Comparison of ENCODE assay signal across 14 mouse cellular contexts in genomic region chr5:144047324-144047723, GRCm38 (mm10). TPM values are rescaled to one million over a fixed set of nuclear protein-coding genes. Genes with fewer than 3 reads are reported as not detected.
A peak's percentile ranks its signal among the peaks of the same experiment; 100 is the strongest.
DNase-seq lines count a peak whose midpoint lies in the region; ATAC-seq and TF ChIP-seq lines count a peak whose summit lies in the region.
"Had no signal": no experiment of that assay in that cellular context is flagged by ENCODE, and none has a peak within 500 bp of the region (broad histone marks: within the 10 kb centered on the region; RNA-seq: fewer than 3 reads in every experiment).

No protein-coding gene starts in this region.

- H3K4me3 ChIP-seq in forebrain, embryonic 12.5 days (replicated peaks) = no peak overlapping the region
- no peak overlapping the region for H3K4me3 ChIP-seq in forebrain, embryonic 10.5 days
- H3K4me3 ChIP-seq in hindbrain, postnatal 0 days (ENCODE audit: low read length) = no peak overlapping the region
- no peak overlapping the region for H3K4me3 ChIP-seq in stomach, postnatal 0 days (ENCODE audit: low read depth, low read length)
- H3K4me3 ChIP-seq: embryonic facial prominence, embryonic 12.5 days; lung, embryonic 15.5 days; midbrain, embryonic 12.5 days had no signal

- DNase-seq in forebrain, embryonic 10.5 days (ENCODE audit: extremely low spot score, low spot score) = no peak
- peak; percentile 55 to 63 for DNase-seq in cerebellum, postnatal 14 days
- DNase-seq in hindbrain, postnatal 0 days (ENCODE audit: low spot score) = peak; percentile 49
- peak; percentile 62 for DNase-seq in right cerebral cortex, adult 18-20 months
- DNase-seq in stomach, postnatal 0 days (ENCODE audit: low spot score) = no peak
- DNase-seq in lung, adult 18-20 months = no peak
- DNase-seq: adrenal gland, postnatal 10 days; gastrocnemius, postnatal 36 days had no signal

- no peaks in the 10 kb centered on the region for H3K4me1 ChIP-seq in forebrain, embryonic 12.5 days
- peaks cover 6% of the 10 kb centered on the region; the same call in 1 of the 2 replicates for H3K4me1 ChIP-seq in forebrain, embryonic 10.5 days
- no peaks in the 10 kb centered on the region for H3K4me1 ChIP-seq in hindbrain, postnatal 0 days (ENCODE audit: insufficient read depth, low read length)
- no peaks in the 10 kb centered on the region for H3K4me1 ChIP-seq in stomach, postnatal 0 days (replicated peaks; ENCODE audit: control insufficient read depth, insufficient read depth)
- H3K4me1 ChIP-seq: embryonic facial prominence, embryonic 12.5 days; lung, embryonic 15.5 days had no signal

- WGBS in forebrain, embryonic 12.5 days = 71% methylated on average over 13 of the region's 13 CpGs
- 66% methylated on average over 13 of the region's 13 CpGs for WGBS in forebrain, embryonic 10.5 days
- 45% methylated on average over 13 of the region's 13 CpGs for WGBS in hindbrain, postnatal 0 days
- 72% methylated on average over 13 of the region's 13 CpGs for WGBS in stomach, postnatal 0 days

- no peak overlapping the region for H3K9ac ChIP-seq in forebrain, embryonic 12.5 days
- 0 out of 2 replicates have a peak overlapping the region, but pooled peaks have one; percentile 13 for H3K9ac ChIP-seq in hindbrain, postnatal 0 days (replicated peaks; ENCODE audit: low read length)
- H3K9ac ChIP-seq in stomach, postnatal 0 days (ENCODE audit: low read length) = no peak overlapping the region
- H3K9ac ChIP-seq: embryonic facial prominence, embryonic 12.5 days; lung, embryonic 15.5 days; midbrain, embryonic 12.5 days had no signal

- H3K27ac ChIP-seq in forebrain, embryonic 12.5 days = 0 out of 2 replicates have a peak overlapping the region, but pooled peaks have one; percentile 33
- H3K27ac ChIP-seq in forebrain, embryonic 10.5 days = no peak overlapping the region
- H3K27ac ChIP-seq in hindbrain, postnatal 0 days = peak overlapping the region; percentile 45; the same call in 1 of the 2 replicates
- no peak overlapping the region for H3K27ac ChIP-seq in stomach, postnatal 0 days (replicated peaks)
- H3K27ac ChIP-seq: embryonic facial prominence, embryonic 12.5 days; lung, embryonic 15.5 days; midbrain, embryonic 12.5 days had no signal

- no peak for TF ChIP-seq EP300 in stomach, postnatal 0 days (optimal IDR thresholded peaks at IDR 0.05)

- H3K36me3 ChIP-seq in forebrain, embryonic 12.5 days (replicated peaks) = no peaks in the 10 kb centered on the region
- no peaks in the 10 kb centered on the region for H3K36me3 ChIP-seq in forebrain, embryonic 10.5 days (replicated peaks)
- H3K36me3 ChIP-seq in hindbrain, postnatal 0 days (ENCODE audit: insufficient read depth, low read length) = no peaks in the 10 kb centered on the region
- H3K36me3 ChIP-seq in stomach, postnatal 0 days (ENCODE audit: control insufficient read depth, insufficient read depth, low read length) = no peaks in the 10 kb centered on the region
- H3K36me3 ChIP-seq: embryonic facial prominence, embryonic 12.5 days; lung, embryonic 15.5 days; midbrain, embryonic 12.5 days had no signal

- H3K9me3 ChIP-seq in forebrain, embryonic 12.5 days = no peaks in the 10 kb centered on the region
- H3K9me3 ChIP-seq in forebrain, embryonic 10.5 days = no peaks in the 10 kb centered on the region
- no peaks in the 10 kb centered on the region for H3K9me3 ChIP-seq in hindbrain, postnatal 0 days (ENCODE audit: low read length)
- H3K9me3 ChIP-seq in stomach, postnatal 0 days (ENCODE audit: control insufficient read depth, low read length) = no peaks in the 10 kb centered on the region
- H3K9me3 ChIP-seq: embryonic facial prominence, embryonic 12.5 days; lung, embryonic 15.5 days; midbrain, embryonic 12.5 days had no signal

- TF ChIP-seq CTCF in hindbrain, postnatal 0 days (IDR thresholded peaks at IDR 0.05; ENCODE audit: low read depth) = no peak
- no peak for TF ChIP-seq CTCF in stomach, postnatal 0 days (IDR thresholded peaks at IDR 0.05; ENCODE audit: low read depth)

- ATAC-seq in forebrain, embryonic 12.5 days (ENCODE audit: low FRiP score) = no peak
- ATAC-seq in hindbrain, postnatal 0 days = peak; percentile 56
- ATAC-seq in stomach, postnatal 0 days (ENCODE audit: low FRiP score, low TSS enrichment) = no peak
- ATAC-seq in erythroblast, adult 5-6 weeks (replicated peaks; ENCODE audit: low FRiP score, poor library complexity, severe bottlenecking) = no peak

- no peaks in the 10 kb centered on the region for H3K27me3 ChIP-seq in forebrain, embryonic 12.5 days
- H3K27me3 ChIP-seq in forebrain, embryonic 10.5 days (ENCODE audit: poor library complexity, severe bottlenecking) = no peaks in the 10 kb centered on the region
- no peaks in the 10 kb centered on the region for H3K27me3 ChIP-seq in hindbrain, postnatal 0 days (ENCODE audit: insufficient read depth, low read length)
- no peaks in the 10 kb centered on the region for H3K27me3 ChIP-seq in stomach, postnatal 0 days (ENCODE audit: control insufficient read depth, insufficient read depth, low read length)
- H3K27me3 ChIP-seq: embryonic facial prominence, embryonic 12.5 days; lung, embryonic 15.5 days had no signal

- H3K4me2 ChIP-seq in forebrain, embryonic 12.5 days = no peak overlapping the region
- H3K4me2 ChIP-seq in hindbrain, postnatal 0 days (ENCODE audit: low read depth, low read length) = no peak overlapping the region
- H3K4me2 ChIP-seq in stomach, postnatal 0 days (replicated peaks; ENCODE audit: low read depth) = no peak overlapping the region
- H3K4me2 ChIP-seq: embryonic facial prominence, embryonic 12.5 days; lung, embryonic 15.5 days; midbrain, embryonic 12.5 days had no signal

RNA-seq across cellular contexts. Expression of gene Ocm, which starts 20.9 kb away (rescaled TPM):
- not detected in 2 replicates for polyA plus RNA-seq in forebrain, embryonic 12.5 days (2016; fragmentation: Nextera tagmentation; extraction: Ambion mirVana)
- not detected in 2 replicates for polyA plus RNA-seq in forebrain, embryonic 10.5 days (2016; fragmentation: Nextera tagmentation; extraction: Ambion mirVana)
- not detected in 2 replicates for total RNA-seq in hindbrain, postnatal 0 days (2014; rRNA removed)
- 0.39 and 0.54 TPM in 2 replicates for polyA plus RNA-seq in hindbrain, postnatal 0 days (2015; fragmentation: Nextera tagmentation; extraction: Ambion mirVana)
- polyA plus RNA-seq in stomach, postnatal 0 days (2015; fragmentation: Nextera tagmentation; extraction: Ambion mirVana) = 0.16 and 0.23 TPM in 2 replicates
- total RNA-seq in erythroblast, adult 5-6 weeks (2015; ENCODE audit: low replicate concordance) = not detected in 2 replicates
- total RNA-seq in erythroblast, adult 5-6 weeks (2017; ENCODE audit: low replicate concordance) = not detected in 2 replicates
- total RNA-seq: adrenal gland, postnatal 10 days; gastrocnemius, postnatal 36 days had no signal
- polyA plus RNA-seq: embryonic facial prominence, embryonic 12.5 days; intestine, embryonic 14.5 days; lung, embryonic 15.5 days; midbrain, embryonic 12.5 days had no signal

RNA-seq across cellular contexts. Expression of gene Ccz1, which starts 32.6 kb away (rescaled TPM):
- polyA plus RNA-seq in forebrain, embryonic 12.5 days (2016; fragmentation: Nextera tagmentation; extraction: Ambion mirVana) = 110 and 113 TPM in 2 replicates
- 104 and 107 TPM in 2 replicates for polyA plus RNA-seq in forebrain, embryonic 10.5 days (2016; fragmentation: Nextera tagmentation; extraction: Ambion mirVana)
- total RNA-seq in hindbrain, postnatal 0 days (2014; rRNA removed) = 38.7 and 52.0 TPM in 2 replicates
- polyA plus RNA-seq in hindbrain, postnatal 0 days (2015; fragmentation: Nextera tagmentation; extraction: Ambion mirVana) = 71.2 and 74.8 TPM in 2 replicates
- 57.1 and 59.6 TPM in 2 replicates for polyA plus RNA-seq in stomach, postnatal 0 days (2015; fragmentation: Nextera tagmentation; extraction: Ambion mirVana)
- 24.9 and 37.7 TPM in 2 replicates for total RNA-seq in erythroblast, adult 5-6 weeks (2015; ENCODE audit: low replicate concordance)
- 25.3 and 38.5 TPM in 2 replicates for total RNA-seq in erythroblast, adult 5-6 weeks (2017; ENCODE audit: low replicate concordance)

RNA-seq across cellular contexts. Expression of gene Lmtk2, which starts 52.9 kb away (rescaled TPM):
- 9.5 and 10.3 TPM in 2 replicates for polyA plus RNA-seq in forebrain, embryonic 12.5 days (2016; fragmentation: Nextera tagmentation; extraction: Ambion mirVana)
- polyA plus RNA-seq in forebrain, embryonic 10.5 days (2016; fragmentation: Nextera tagmentation; extraction: Ambion mirVana) = 5.5 and 5.7 TPM in 2 replicates
- 58.8 and 73.7 TPM in 2 replicates for total RNA-seq in hindbrain, postnatal 0 days (2014; rRNA removed)
- 6.5 and 7.1 TPM in 2 replicates for polyA plus RNA-seq in hindbrain, postnatal 0 days (2015; fragmentation: Nextera tagmentation; extraction: Ambion mirVana)
- 3.8 and 4.1 TPM in 2 replicates for polyA plus RNA-seq in stomach, postnatal 0 days (2015; fragmentation: Nextera tagmentation; extraction: Ambion mirVana)
- 7.5 and 8.2 TPM in 2 replicates for total RNA-seq in erythroblast, adult 5-6 weeks (2015; ENCODE audit: low replicate concordance)
- total RNA-seq in erythroblast, adult 5-6 weeks (2017; ENCODE audit: low replicate concordance) = 10.3 and 11.6 TPM in 2 replicates

Comparison
In these comparisons a context has a peak if more than half of its experiments do, and no peak if none do; other contexts are left out.
1. H3K27ac ChIP-seq: peak in forebrain, embryonic 12.5 days (single experiment) and hindbrain, postnatal 0 days (single experiment); none in forebrain, embryonic 10.5 days (single experiment) and stomach, postnatal 0 days (single experiment).
2. DNase-seq: peak in cerebellum, postnatal 14 days (2 of 2), hindbrain, postnatal 0 days (single experiment) and right cerebral cortex, adult 18-20 months (single experiment); none in forebrain, embryonic 10.5 days (single experiment), stomach, postnatal 0 days (single experiment) and lung, adult 18-20 months (0 of 2).